In genomic region chr11:12319318-12319717, GRCm38 (mm10) we compare ENCODE assay signal across 17 mouse cellular contexts.
DNase-seq lines count a peak whose midpoint lies in the region; ATAC-seq and TF ChIP-seq lines count a peak whose summit lies in the region.
"Had no signal": no experiment of that assay in that cellular context is flagged by ENCODE, and none has a peak within 500 bp of the region (broad histone marks: within the 10 kb centered on the region; RNA-seq: fewer than 3 reads in every experiment).

No protein-coding gene starts in this region.

- no peak for TF ChIP-seq EP300 in stomach, postnatal 0 days (optimal IDR thresholded peaks at IDR 0.05)

- H3K9me3 ChIP-seq in forebrain, embryonic 14.5 days (replicated peaks; ENCODE audit: control insufficient read depth, low read length), result no peaks in the 10 kb centered on the region
- no peaks in the 10 kb centered on the region for H3K9me3 ChIP-seq in forebrain, embryonic 12.5 days
- H3K9me3 ChIP-seq in hindbrain, embryonic 15.5 days, result no peaks in the 10 kb centered on the region
- H3K9me3 ChIP-seq in hindbrain, embryonic 13.5 days, result no peaks in the 10 kb centered on the region
- H3K9me3 ChIP-seq in stomach, embryonic 16.5 days (replicated peaks; ENCODE audit: control insufficient read depth, low read length), result no peaks in the 10 kb centered on the region
- H3K9me3 ChIP-seq in stomach, postnatal 0 days (ENCODE audit: control insufficient read depth, low read length), result no peaks in the 10 kb centered on the region
- H3K9me3 ChIP-seq: limb, embryonic 12.5 days; megakaryocyte, embryonic 14.5 days; neural tube, embryonic 12.5 days; stomach, embryonic 15.5 days had no signal

- WGBS in forebrain, embryonic 14.5 days, result 67% methylated on average over 3 of the region's 3 CpGs
- 95% methylated on average over 3 of the region's 3 CpGs for WGBS in forebrain, embryonic 12.5 days
- 80% methylated on average over 3 of the region's 3 CpGs for WGBS in hindbrain, embryonic 15.5 days
- 88% methylated on average over 3 of the region's 3 CpGs for WGBS in hindbrain, embryonic 13.5 days
- WGBS in stomach, embryonic 16.5 days, result 74% methylated on average over 3 of the region's 3 CpGs
- WGBS in stomach, postnatal 0 days, result 60% methylated on average over 3 of the region's 3 CpGs

- no peak overlapping the region for H3K4me3 ChIP-seq in forebrain, embryonic 14.5 days (ENCODE audit: low read depth, low read length)
- H3K4me3 ChIP-seq in forebrain, embryonic 12.5 days (replicated peaks), result no peak overlapping the region
- H3K4me3 ChIP-seq in hindbrain, embryonic 15.5 days, result no peak overlapping the region
- H3K4me3 ChIP-seq in hindbrain, embryonic 13.5 days, result no peak overlapping the region
- H3K4me3 ChIP-seq in stomach, embryonic 16.5 days (replicated peaks; ENCODE audit: low read length), result no peak overlapping the region
- H3K4me3 ChIP-seq in stomach, postnatal 0 days (ENCODE audit: low read depth, low read length), result no peak overlapping the region
- H3K4me3 ChIP-seq: limb, embryonic 12.5 days; megakaryocyte, embryonic 14.5 days; neural tube, embryonic 12.5 days; stomach, embryonic 15.5 days had no signal

- peak; percentile 61 for ATAC-seq in forebrain, embryonic 14.5 days
- no peak for ATAC-seq in forebrain, embryonic 12.5 days (ENCODE audit: low FRiP score)
- peak; percentile 51; the same call in 1 of the 2 replicates for ATAC-seq in hindbrain, embryonic 15.5 days (ENCODE audit: low FRiP score, low read depth)
- ATAC-seq in hindbrain, embryonic 13.5 days (ENCODE audit: low FRiP score), result no peak
- peak; percentile 50; the same call in 1 of the 2 replicates for ATAC-seq in stomach, embryonic 16.5 days (ENCODE audit: insufficient read depth, low FRiP score)
- no peak for ATAC-seq in stomach, postnatal 0 days (ENCODE audit: low FRiP score, low TSS enrichment)
- ATAC-seq: intestine, embryonic 16.5 days; liver, postnatal 0 days had no signal

- H3K4me1 ChIP-seq in forebrain, embryonic 14.5 days (ENCODE audit: control insufficient read depth, insufficient read depth, low read length), result no peaks in the 10 kb centered on the region
- no peaks in the 10 kb centered on the region for H3K4me1 ChIP-seq in forebrain, embryonic 12.5 days
- H3K4me1 ChIP-seq in hindbrain, embryonic 15.5 days (replicated peaks), result no peaks in the 10 kb centered on the region
- H3K4me1 ChIP-seq in hindbrain, embryonic 13.5 days (replicated peaks), result no peaks in the 10 kb centered on the region
- peaks cover 4% of the 10 kb centered on the region; the same call in 1 of the 2 replicates for H3K4me1 ChIP-seq in stomach, embryonic 16.5 days (ENCODE audit: control insufficient read depth, insufficient read depth, low read length)
- no peaks in the 10 kb centered on the region for H3K4me1 ChIP-seq in stomach, postnatal 0 days (replicated peaks; ENCODE audit: control insufficient read depth, insufficient read depth)
- H3K4me1 ChIP-seq: limb, embryonic 12.5 days; megakaryocyte, embryonic 14.5 days; neural tube, embryonic 12.5 days; stomach, embryonic 15.5 days had no signal

- H3K36me3 ChIP-seq in forebrain, embryonic 14.5 days (ENCODE audit: control insufficient read depth, insufficient read depth, low read length), result no peaks in the 10 kb centered on the region
- H3K36me3 ChIP-seq in forebrain, embryonic 12.5 days (replicated peaks), result no peaks in the 10 kb centered on the region
- no peaks in the 10 kb centered on the region for H3K36me3 ChIP-seq in hindbrain, embryonic 15.5 days
- H3K36me3 ChIP-seq in hindbrain, embryonic 13.5 days, result no peaks in the 10 kb centered on the region
- H3K36me3 ChIP-seq in stomach, embryonic 16.5 days (ENCODE audit: control insufficient read depth, insufficient read depth, low read length), result no peaks in the 10 kb centered on the region
- H3K36me3 ChIP-seq in stomach, postnatal 0 days (ENCODE audit: control insufficient read depth, insufficient read depth, low read length), result no peaks in the 10 kb centered on the region
- H3K36me3 ChIP-seq: limb, embryonic 12.5 days; neural tube, embryonic 12.5 days; stomach, embryonic 15.5 days had no signal

- TF ChIP-seq CTCF in stomach, postnatal 0 days (IDR thresholded peaks at IDR 0.05; ENCODE audit: low read depth), result no peak

- H3K9ac ChIP-seq in forebrain, embryonic 14.5 days (ENCODE audit: low read length), result no peak overlapping the region
- no peak overlapping the region for H3K9ac ChIP-seq in forebrain, embryonic 12.5 days
- H3K9ac ChIP-seq in hindbrain, embryonic 15.5 days, result no peak overlapping the region
- no peak overlapping the region for H3K9ac ChIP-seq in hindbrain, embryonic 13.5 days
- no peak overlapping the region for H3K9ac ChIP-seq in stomach, embryonic 16.5 days (ENCODE audit: low read length)
- H3K9ac ChIP-seq in stomach, postnatal 0 days (ENCODE audit: low read length), result no peak overlapping the region
- H3K9ac ChIP-seq: limb, embryonic 12.5 days; liver, postnatal 0 days; neural tube, embryonic 12.5 days; stomach, embryonic 15.5 days had no signal

- H3K27me3 ChIP-seq in forebrain, embryonic 14.5 days (replicated peaks; ENCODE audit: control insufficient read depth, insufficient read depth, low read length), result no peaks in the 10 kb centered on the region
- no peaks in the 10 kb centered on the region for H3K27me3 ChIP-seq in forebrain, embryonic 12.5 days
- H3K27me3 ChIP-seq in hindbrain, embryonic 15.5 days, result no peaks in the 10 kb centered on the region
- no peaks in the 10 kb centered on the region for H3K27me3 ChIP-seq in hindbrain, embryonic 13.5 days
- no peaks in the 10 kb centered on the region for H3K27me3 ChIP-seq in stomach, embryonic 16.5 days (ENCODE audit: control insufficient read depth, insufficient read depth, low read length)
- no peaks in the 10 kb centered on the region for H3K27me3 ChIP-seq in stomach, postnatal 0 days (ENCODE audit: control insufficient read depth, insufficient read depth, low read length)
- H3K27me3 ChIP-seq: limb, embryonic 12.5 days; neural tube, embryonic 12.5 days; stomach, embryonic 15.5 days had no signal

- no peak overlapping the region for H3K4me2 ChIP-seq in forebrain, embryonic 14.5 days (ENCODE audit: low read length)
- H3K4me2 ChIP-seq in forebrain, embryonic 12.5 days, result no peak overlapping the region
- no peak overlapping the region for H3K4me2 ChIP-seq in hindbrain, embryonic 15.5 days
- H3K4me2 ChIP-seq in hindbrain, embryonic 13.5 days, result no peak overlapping the region
- H3K4me2 ChIP-seq in stomach, embryonic 16.5 days (ENCODE audit: low read depth, low read length), result no peak overlapping the region
- no peak overlapping the region for H3K4me2 ChIP-seq in stomach, postnatal 0 days (replicated peaks; ENCODE audit: low read depth)
- H3K4me2 ChIP-seq: limb, embryonic 12.5 days; neural tube, embryonic 12.5 days; stomach, embryonic 15.5 days had no signal

- DNase-seq in forebrain, embryonic 14.5 days (ENCODE audit: low spot score), result peak; percentile 45
- DNase-seq in stomach, postnatal 0 days (ENCODE audit: low spot score), result no peak
- DNase-seq in right cerebral cortex, adult 18-20 months, result no peak
- DNase-seq: adrenal gland, adult 2 months; B cell, adult 2 months; gastrocnemius, postnatal 36 days; liver, postnatal 0 days; thymus, postnatal 4 days had no signal

- H3K27ac ChIP-seq in forebrain, embryonic 14.5 days (ENCODE audit: low read depth, low read length), result no peak overlapping the region
- no peak overlapping the region for H3K27ac ChIP-seq in forebrain, embryonic 12.5 days
- no peak overlapping the region for H3K27ac ChIP-seq in hindbrain, embryonic 15.5 days (replicated peaks)
- H3K27ac ChIP-seq in hindbrain, embryonic 13.5 days, result no peak overlapping the region
- H3K27ac ChIP-seq in stomach, embryonic 16.5 days (ENCODE audit: low read length), result peak overlapping the region; percentile 49; the same call in 1 of the 2 replicates
- H3K27ac ChIP-seq in stomach, postnatal 0 days (replicated peaks), result no peak overlapping the region
- H3K27ac ChIP-seq: limb, embryonic 12.5 days; neural tube, embryonic 12.5 days; stomach, embryonic 15.5 days had no signal

Comparison
In these comparisons a context has a peak if more than half of its experiments do, and no peak if none do; other contexts are left out.
1. ATAC-seq: peak in forebrain, embryonic 14.5 days (single experiment), hindbrain, embryonic 15.5 days (single experiment) and stomach, embryonic 16.5 days (single experiment); none in forebrain, embryonic 12.5 days (single experiment), hindbrain, embryonic 13.5 days (single experiment) and stomach, postnatal 0 days (single experiment).